Mouse (Mus musculus): ENCODE data around the gene Palm3. TPM values are rescaled to one million over a fixed set of nuclear protein-coding genes. Genes with fewer than 3 reads are reported as not detected.

Gene Palm3
- total RNA-seq, 2 experiments from 2014 or later: 2.2 to 2.7 TPM

- TF ChIP-seq CTCF (IDR thresholded peaks at IDR 0.05): no peak
- Histone ChIP-seq H3K27ac (peak overlapping the region; percentile 62; the same call in 1 of the 2 replicates), H3K4me3 (no peak overlapping the region)
- peak in 1 of 2 experiments; percentile 41 for DNase-seq (ENCODE audit: extremely low spot score in 1 of 2, low spot score in 2 of 2)
- intact Hi-C loops (cut with DNase I): no loop called here
Observed at GRCm38 (mm10) chr8:84070667-84071066, 49.4 kb downstream of the Palm3 start.

- no peak for TF ChIP-seq CTCF (IDR thresholded peaks at IDR 0.05)
- no peak for DNase-seq (ENCODE audit: extremely low spot score in 1 of 2, low spot score in 2 of 2)
- H3K4me3 ChIP-seq: no peak overlapping the region
- intact Hi-C loops (cut with DNase I): no loop called here
- H3K27ac ChIP-seq: 0 out of 2 replicates have a peak overlapping the region, but pooled peaks have one; percentile 19
Observed at GRCm38 (mm10) chr8:84071921-84072320, 50.6 kb downstream of the Palm3 start.

- intact Hi-C loops (cut with DNase I): no loop called here
- Histone ChIP-seq H3K4me3 (no peak overlapping the region), H3K27ac (0 out of 2 replicates have a peak overlapping the region, but pooled peaks have one; percentile 19)
- no peak for TF ChIP-seq CTCF (IDR thresholded peaks at IDR 0.05)
- no peak for DNase-seq (ENCODE audit: extremely low spot score in 1 of 2, low spot score in 2 of 2)
Observed at GRCm38 (mm10) chr8:84072321-84072720, 51.0 kb downstream of the Palm3 start.

- DNase-seq (ENCODE audit: extremely low spot score in 1 of 2, low spot score in 2 of 2): peak in 1 of 2 experiments; percentile 16
- H3K4me3 ChIP-seq: no peak overlapping the region
- TF ChIP-seq CTCF (IDR thresholded peaks at IDR 0.05): no peak
- H3K27ac ChIP-seq: peak overlapping the region; percentile 30; the same call in 1 of the 2 replicates
- intact Hi-C loops (cut with DNase I): no loop called here
Observed at GRCm38 (mm10) chr8:84073230-84073976, 52.1 kb downstream of the Palm3 start.

- no peak overlapping the region for H3K27ac ChIP-seq
- no peak; the same call in 1 of the 2 replicates for TF ChIP-seq CTCF (IDR thresholded peaks at IDR 0.05)
- DNase-seq (ENCODE audit: extremely low spot score in 1 of 2, low spot score in 2 of 2): no peak
- intact Hi-C loops (cut with DNase I): no loop called here
- H3K4me3 ChIP-seq: no peak overlapping the region
Observed at GRCm38 (mm10) chr8:84076412-84076811, 55.1 kb downstream of the Palm3 start.

- DNase-seq (ENCODE audit: extremely low spot score in 1 of 2, low spot score in 2 of 2): no peak
- no peak for TF ChIP-seq CTCF (IDR thresholded peaks at IDR 0.05)
- intact Hi-C loops (cut with DNase I): no loop called here
- Histone ChIP-seq H3K4me3 (no peak overlapping the region), H3K27ac (no peak overlapping the region)
Observed at GRCm38 (mm10) chr8:84076849-84077248, 55.6 kb downstream of the Palm3 start.

- no peak for DNase-seq (ENCODE audit: extremely low spot score in 1 of 2, low spot score in 2 of 2)
- intact Hi-C loops (cut with DNase I): no loop called here
- Histone ChIP-seq H3K4me3 (no peak overlapping the region), H3K27ac (no peak overlapping the region)
- TF ChIP-seq CTCF (IDR thresholded peaks at IDR 0.05): no peak
Observed at GRCm38 (mm10) chr8:84079206-84079605, 57.9 kb downstream of the Palm3 start.

Small RNA genes within 50 kb of the gene (microRNA-seq; reads per million reads assigned to microRNA genes)
- 0.97 to 2.6 reads per million in 2 experiments for gene Mir1199
- 11.9 to 13.9 reads per million in 2 experiments for gene Mir8111

Other genes with a start within 250 kb of the Palm3 start
- gene Adgrl1, start 121.4 kb upstream of the Palm3 start, total RNA-seq (2021): 100 to 1,000 TPM; 397 to 418 TPM
- gene Gm10644, start 66.3 kb upstream of the Palm3 start, total RNA-seq (2021): under 1 TPM; 0.44 to 0.63 TPM
- under 1 TPM; 0.35 to 0.66 TPM for gene Asf1b, start 66.0 kb upstream of the Palm3 start, total RNA-seq (2021)
- gene Prkaca, start 48.5 kb upstream of the Palm3 start, total RNA-seq (2021): 100 to 1,000 TPM; 236 to 250 TPM
- gene Samd1, start 23.8 kb upstream of the Palm3 start, total RNA-seq (2021): 10 to 100 TPM; 39.3 to 43.7 TPM
- under 1 TPM in 1 of 2 experiments, not detected in 1; 0.41 TPM for gene 1700067K01Rik, start 20.0 kb upstream of the Palm3 start, total RNA-seq (2021)
- gene 2210011C24Rik, start 9.3 kb upstream of the Palm3 start, total RNA-seq (2021): 1 to 10 TPM; 1.0 to 1.3 TPM
- gene Il27ra, start 21.1 kb downstream of the Palm3 start, total RNA-seq (2021): under 1 TPM; 0.23 to 0.41 TPM
- gene Rln3, start 23.5 kb downstream of the Palm3 start, total RNA-seq (2021): not detected
- 1 to 10 TPM; 2.8 to 3.5 TPM for gene Gm10643, start 43.7 kb downstream of the Palm3 start, total RNA-seq (2021)
- 10 to 100 TPM; 27.1 to 30.0 TPM for gene Rfx1, start 45.4 kb downstream of the Palm3 start, total RNA-seq (2021)
- 10 to 100 TPM; 17.9 to 18.0 TPM for gene Dcaf15, start 83.3 kb downstream of the Palm3 start, total RNA-seq (2021)
- not detected for gene Podnl1, start 104.5 kb downstream of the Palm3 start, total RNA-seq (2021)
- 10 to 100 TPM; 49.9 to 52.2 TPM for gene Cc2d1a, start 126.5 kb downstream of the Palm3 start, total RNA-seq (2021)
- 1 to 10 TPM; 2.0 to 2.8 TPM for gene 4930432K21Rik, start 126.6 kb downstream of the Palm3 start, total RNA-seq (2021)
- gene Nanos3, start 163.7 kb downstream of the Palm3 start, total RNA-seq (2021): 1 to 10 TPM; 2.0 to 3.0 TPM
- gene Zswim4, start 215.6 kb downstream of the Palm3 start, total RNA-seq (2021): 10 to 100 TPM; 15.1 to 17.8 TPM
- 100 to 1,000 TPM; 124 to 140 TPM for gene D8Ertd738e, start 228.2 kb downstream of the Palm3 start, total RNA-seq (2021)
- 10 to 100 TPM; 13.2 to 16.5 TPM for gene Mri1, start 235.9 kb downstream of the Palm3 start, total RNA-seq (2021)
- 10 to 100 TPM; 27.7 to 35.5 TPM for gene Ccdc130, start 248.9 kb downstream of the Palm3 start, total RNA-seq (2021)